Mouse (Mus musculus) embryonic fibroblast, embryonic 13.5 days (primary cell): ENCODE results near the gene Ldhd. TPM values are rescaled to one million over a fixed set of nuclear protein-coding genes. Genes with fewer than 3 reads are reported as not detected.

ENCODE experiments used
- H3K27ac ChIP-seq: 2 replicates; pipeline ENCODE4 v1.5.1; 2012; ENCODE audit warnings: low read length, control low read depth, inconsistent platforms; ENCODE audit not compliant: insufficient read depth
- H3K4me1 ChIP-seq: 2 replicates; pipeline ENCODE4 v1.6.1; 2011; ENCODE audit warnings: low read length; ENCODE audit not compliant: control insufficient read depth, insufficient read depth
- H3K4me3 ChIP-seq: 2 replicates; pipeline ENCODE4 v1.5.1; 2011; ENCODE audit warnings: mild to moderate bottlenecking, control low read depth, low read length; ENCODE audit not compliant: insufficient read depth
- CTCF ChIP-seq: IDR thresholded peaks from 2 replicates; pipeline ENCODE4 v1.5.1; 2011; ENCODE audit warnings: mild to moderate bottlenecking, control low read depth, low read length, moderate library complexity, borderline replicate concordance; ENCODE audit not compliant: insufficient read depth
- POLR2A ChIP-seq: IDR thresholded peaks from 2 replicates; pipeline ENCODE4 v1.6.1; 2011; ENCODE audit warnings: low read depth, mild to moderate bottlenecking, control low read depth, low read length, moderate library complexity
- polyA plus RNA-seq: library from polyadenylated mRNA; stranded (reverse); fragments of >200 nt; gene quantifications from 2 replicates; pipeline ENCODE4 v1.2.4, GENCODE M21; 2011; ENCODE audit warnings: low read depth; ENCODE audit not compliant: missing spikeins, insufficient read length

Ldhd gene
- polyA plus RNA-seq, 1 experiment = 0.46 TPM

DNA sequence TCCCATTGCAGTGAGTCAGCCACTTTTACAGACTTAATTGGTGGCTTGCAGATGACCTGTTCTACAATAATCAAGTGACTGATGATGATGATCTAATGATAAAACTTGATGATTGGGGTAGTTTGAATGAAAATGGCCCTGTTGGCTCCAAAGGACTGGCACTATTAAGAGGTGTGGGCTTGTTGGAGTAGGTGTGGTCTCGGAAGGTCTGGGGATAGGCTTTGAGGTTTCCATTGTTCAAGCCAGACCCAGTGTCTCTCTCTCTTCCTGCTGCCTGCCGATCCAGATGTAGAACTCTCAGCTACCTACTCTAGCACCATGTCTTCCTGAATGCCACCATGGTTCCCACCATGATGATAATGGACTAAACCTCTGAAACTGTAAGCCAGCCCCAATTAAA, 41.8 kb downstream of the Ldhd start:
- no peak for TF ChIP-seq POLR2A
- TF ChIP-seq CTCF = no peak
- H3K4me3 ChIP-seq = no peak overlapping the region
- peaks cover 19% of the 10 kb centered on the region for H3K4me1 ChIP-seq
- no peak overlapping the region for H3K27ac ChIP-seq

DNA sequence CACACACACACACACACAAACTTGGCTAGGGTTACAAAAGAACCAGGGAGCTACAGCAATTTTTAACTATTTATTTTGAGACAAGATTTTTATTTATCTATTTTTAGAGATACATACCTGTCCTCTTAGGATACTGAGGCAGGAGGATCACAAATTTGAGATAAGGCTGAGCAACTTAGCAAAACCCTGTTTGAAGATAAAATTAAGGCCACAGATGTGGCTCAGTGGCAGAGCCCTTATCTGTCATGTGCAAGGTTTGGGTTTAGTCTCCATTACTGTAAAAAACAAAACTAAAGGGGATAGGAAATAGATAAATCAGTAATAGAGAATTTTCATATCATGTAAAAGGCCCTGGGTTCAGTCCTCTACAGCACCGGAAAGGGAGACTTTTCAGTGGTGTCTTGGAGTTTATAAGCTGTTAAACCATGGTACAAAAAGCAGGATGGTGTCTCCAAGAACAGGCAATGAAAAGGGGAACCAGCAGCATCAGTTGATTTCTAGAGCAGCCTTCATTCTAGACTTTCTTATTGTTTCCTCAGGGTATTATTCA, 42.6 kb downstream of the Ldhd start:
- Histone ChIP-seq H3K4me3 (no peak overlapping the region), H3K4me1 (peaks cover 16% of the 10 kb centered on the region), H3K27ac (no peak overlapping the region)
- TF ChIP-seq CTCF (no peak), POLR2A (no peak)

DNA sequence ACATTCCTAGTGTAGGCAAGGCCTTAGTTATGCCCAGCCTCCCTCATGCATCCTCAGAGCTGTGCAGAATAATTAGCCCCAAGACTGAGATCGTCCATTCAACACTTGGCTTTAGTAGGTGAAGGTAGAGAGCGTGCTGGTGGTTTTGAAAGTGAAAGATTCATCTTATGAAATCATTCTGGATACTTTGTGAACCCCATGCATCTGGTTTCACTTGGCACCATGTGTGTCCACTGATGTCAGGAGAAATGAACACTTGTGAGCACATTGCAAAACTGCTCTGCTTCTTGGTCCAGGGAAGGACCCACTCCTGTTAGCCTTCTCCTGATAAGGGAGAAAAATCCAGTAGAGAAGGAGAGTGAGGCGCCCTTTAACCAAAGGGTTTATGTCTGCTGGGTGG, 45.2 kb downstream of the Ldhd start:
- no peak overlapping the region for H3K4me3 ChIP-seq
- TF ChIP-seq POLR2A (no peak), CTCF (no peak)
- H3K27ac ChIP-seq = no peak overlapping the region
- H3K4me1 ChIP-seq = peaks cover 6% of the 10 kb centered on the region

DNA sequence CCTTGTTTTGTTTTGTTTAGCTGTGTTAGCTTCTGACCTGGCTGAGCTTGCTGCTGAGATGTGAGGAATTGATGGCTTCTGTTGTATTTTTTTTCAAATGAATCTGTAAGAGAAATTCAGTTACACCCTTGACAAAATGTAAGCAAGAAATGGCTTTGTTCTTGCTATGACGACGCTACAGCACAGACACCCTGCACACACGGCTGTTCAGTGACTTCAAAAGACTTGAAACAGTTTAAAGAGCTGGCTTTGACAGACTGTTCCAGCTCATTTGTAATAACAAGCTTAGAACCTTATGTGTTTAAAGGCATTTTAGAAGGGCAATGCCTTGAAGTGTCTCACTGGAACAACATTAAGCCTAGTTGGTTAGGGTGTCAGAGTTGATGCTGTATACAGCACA, 47.8 kb downstream of the Ldhd start:
- H3K4me1 ChIP-seq = no peaks in the 10 kb centered on the region; the same call in 1 of the 2 replicates
- TF ChIP-seq POLR2A (no peak), CTCF (no peak)
- H3K4me3 ChIP-seq = no peak overlapping the region
- H3K27ac ChIP-seq = no peak overlapping the region

DNA sequence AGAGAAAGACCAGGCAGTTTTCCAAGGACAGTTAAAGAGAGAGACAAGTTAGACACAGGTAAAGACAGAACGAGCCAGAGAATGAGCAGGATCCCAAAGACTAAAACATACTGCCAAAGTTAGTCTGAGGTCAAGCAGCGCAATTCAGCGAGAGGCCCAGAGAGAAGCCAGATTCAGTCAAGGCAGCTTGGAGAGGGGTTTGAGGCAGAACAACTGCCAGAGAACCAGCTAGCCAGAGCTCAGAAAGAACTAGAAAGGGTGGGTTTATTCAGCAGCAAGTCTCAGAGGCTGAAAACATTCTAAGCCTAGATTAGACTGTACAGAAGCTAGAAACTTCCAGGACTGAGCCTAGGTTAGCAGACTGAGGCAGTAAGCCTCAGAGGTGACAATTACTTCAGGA, 49.9 kb downstream of the Ldhd start:
- TF ChIP-seq POLR2A (no peak), CTCF (no peak)
- H3K27ac ChIP-seq = no peak overlapping the region
- H3K4me3 ChIP-seq = no peak overlapping the region
- H3K4me1 ChIP-seq = no peaks in the 10 kb centered on the region; the same call in 1 of the 2 replicates

DNA sequence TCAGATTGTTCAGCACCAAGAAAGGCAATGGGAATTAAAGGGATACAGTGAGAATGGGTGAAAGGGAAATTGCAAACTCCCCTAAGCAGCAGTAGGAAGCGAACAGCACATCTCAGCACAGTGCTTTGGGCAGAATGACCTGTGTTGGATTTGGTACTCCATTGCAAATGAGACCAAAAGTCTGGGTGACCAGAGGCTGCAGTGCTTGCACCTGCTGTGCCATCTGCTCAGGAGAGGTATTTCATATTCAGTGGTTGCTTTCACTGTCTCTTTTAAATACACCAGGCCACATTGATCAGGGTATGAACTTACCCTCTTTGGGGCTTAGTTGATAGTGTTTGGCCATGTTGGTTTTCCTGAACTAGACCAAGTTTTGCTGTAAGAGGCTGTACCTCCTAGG, 50.9 kb downstream of the Ldhd start:
- H3K27ac ChIP-seq = no peak overlapping the region
- no peak overlapping the region for H3K4me3 ChIP-seq
- TF ChIP-seq CTCF (no peak), POLR2A (no peak)
- no peaks in the 10 kb centered on the region for H3K4me1 ChIP-seq

DNA sequence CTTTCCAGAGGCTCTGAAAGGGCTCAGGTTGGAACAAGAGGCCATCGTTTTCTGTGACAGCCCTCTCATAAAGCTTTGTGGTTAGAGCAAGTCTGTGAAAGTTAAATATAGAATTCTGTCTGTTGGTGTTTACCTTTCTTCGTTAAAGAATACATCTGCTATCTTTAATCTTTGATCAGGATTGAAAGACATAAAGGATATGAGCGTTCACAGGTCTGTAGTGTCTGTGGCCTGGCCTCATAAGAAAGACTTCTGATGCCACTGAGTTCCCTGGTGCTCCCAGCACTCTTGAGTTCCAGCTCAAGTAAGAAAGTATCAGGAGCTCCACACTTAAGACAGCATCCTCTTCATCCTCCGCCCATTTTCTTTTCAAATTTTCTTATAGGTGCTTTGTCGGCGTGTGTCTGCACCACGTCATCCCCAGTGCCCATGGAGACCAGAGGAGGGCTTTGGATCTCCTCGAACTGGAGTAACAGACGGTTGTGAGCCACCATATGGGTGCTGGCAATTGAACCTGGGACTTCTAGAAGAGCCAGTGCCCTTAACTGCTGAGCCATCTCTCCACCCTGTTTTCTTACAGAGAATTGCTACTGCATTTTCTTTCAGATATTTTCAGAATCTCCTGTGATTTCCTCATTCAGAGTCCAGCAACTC, 52.2 kb downstream of the Ldhd start:
- no peak overlapping the region for H3K4me3 ChIP-seq
- TF ChIP-seq POLR2A (no peak), CTCF (no peak)
- H3K27ac ChIP-seq = no peak overlapping the region
- no peaks in the 10 kb centered on the region for H3K4me1 ChIP-seq

DNA sequence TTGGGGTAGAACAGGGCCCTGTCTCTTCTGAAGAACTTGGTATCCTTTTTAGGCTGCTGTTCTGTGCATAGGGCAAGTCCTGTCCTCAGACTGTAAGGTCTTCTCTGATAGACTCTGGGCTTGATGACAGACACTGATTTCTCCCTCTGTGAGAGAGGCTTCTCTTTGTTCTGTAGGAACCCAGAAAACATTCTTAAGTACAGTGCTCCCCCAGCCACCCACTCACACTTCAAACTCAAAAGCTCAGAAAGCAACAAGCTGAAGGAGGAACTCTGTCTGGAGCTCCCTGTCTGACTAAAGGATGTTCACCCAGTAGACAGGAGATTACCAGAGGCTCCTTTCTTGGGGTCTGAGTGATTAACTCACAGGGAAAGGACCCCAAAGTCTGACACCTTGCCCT, 53.7 kb downstream of the Ldhd start:
- Histone ChIP-seq H3K4me1 (no peaks in the 10 kb centered on the region), H3K4me3 (no peak overlapping the region), H3K27ac (no peak overlapping the region; the same call in 1 of the 2 replicates)
- TF ChIP-seq CTCF (no peak), POLR2A (no peak)

DNA sequence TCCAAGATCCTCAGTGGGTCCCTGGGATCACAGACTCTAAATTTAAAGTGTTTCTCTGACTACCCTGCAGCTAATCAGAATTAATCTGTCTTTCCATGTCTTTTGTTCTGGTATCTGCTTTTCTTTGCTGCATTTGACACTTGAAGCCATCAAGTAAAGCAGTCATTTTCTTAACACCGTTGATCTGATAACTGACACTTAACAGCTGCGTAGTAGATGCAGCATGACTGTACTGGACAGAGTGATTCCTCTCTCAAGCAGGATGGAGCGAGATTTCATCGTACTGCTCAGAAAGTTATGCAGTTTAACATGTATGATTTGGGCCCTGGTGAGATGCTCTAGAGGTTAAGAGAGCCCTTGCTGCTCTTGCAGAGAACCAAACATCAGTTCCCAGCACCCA, 54.7 kb downstream of the Ldhd start:
- Histone ChIP-seq H3K4me3 (no peak overlapping the region), H3K4me1 (no peaks in the 10 kb centered on the region), H3K27ac (no peak overlapping the region)
- TF ChIP-seq CTCF (no peak), POLR2A (no peak)

DNA sequence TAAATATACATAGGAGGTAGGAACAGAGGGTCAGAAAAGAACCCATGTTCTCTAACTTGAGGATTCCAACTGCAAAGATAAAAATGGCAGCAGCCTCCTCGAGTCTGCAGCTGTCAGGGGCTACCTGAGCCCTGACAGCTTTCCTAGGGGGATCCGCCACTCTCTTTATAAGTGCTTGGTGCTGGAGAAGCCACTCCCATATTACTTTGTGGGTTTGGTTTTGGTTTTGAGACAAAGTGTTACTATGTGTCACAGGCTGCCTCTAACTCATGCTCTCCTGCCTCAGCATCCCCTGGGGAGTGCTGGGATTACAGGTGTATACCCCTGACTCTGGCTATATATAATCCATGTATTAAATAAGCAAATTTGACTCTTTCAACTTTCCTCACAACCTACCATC, 56.2 kb downstream of the Ldhd start:
- Histone ChIP-seq H3K27ac (no peak overlapping the region), H3K4me1 (no peaks in the 10 kb centered on the region; the same call in 1 of the 2 replicates), H3K4me3 (no peak overlapping the region)
- no peak for TF ChIP-seq CTCF
- TF ChIP-seq POLR2A = no peak

Other genes with a start within 250 kb of the Ldhd start
- not detected in 2 replicates for gene Fa2h, start 236.6 kb downstream of the Ldhd start, polyA plus RNA-seq
- gene Wdr59, start 108.3 kb downstream of the Ldhd start, polyA plus RNA-seq = 10.2 and 10.9 TPM in 2 replicates
- gene Znrf1, start 94.3 kb downstream of the Ldhd start, polyA plus RNA-seq = 37.5 and 43.8 TPM in 2 replicates
- gene Zfp1, start 13.0 kb upstream of the Ldhd start, polyA plus RNA-seq = 7.2 and 11.7 TPM in 2 replicates
- not detected in 2 replicates for gene Ctrb1, start 60.6 kb upstream of the Ldhd start, polyA plus RNA-seq
- 37.0 and 45.8 TPM in 2 replicates for gene Bcar1, start 113.4 kb upstream of the Ldhd start, polyA plus RNA-seq
- gene Cfdp1, start 223.9 kb upstream of the Ldhd start, polyA plus RNA-seq = 120 and 149 TPM in 2 replicates
- 2.6 and 3.2 TPM in 2 replicates for gene Tmem170, start 246.4 kb upstream of the Ldhd start, polyA plus RNA-seq